Mouse (Mus musculus): Measurements from ENCODE around the gene Zdhhc6. TPM values are rescaled to one million over a fixed set of nuclear protein-coding genes. Genes with fewer than 3 reads are reported as not detected.

Zdhhc6 gene
- polyA plus RNA-seq, 1 experiment from 2014 or later, result 49.8 TPM

DNA sequence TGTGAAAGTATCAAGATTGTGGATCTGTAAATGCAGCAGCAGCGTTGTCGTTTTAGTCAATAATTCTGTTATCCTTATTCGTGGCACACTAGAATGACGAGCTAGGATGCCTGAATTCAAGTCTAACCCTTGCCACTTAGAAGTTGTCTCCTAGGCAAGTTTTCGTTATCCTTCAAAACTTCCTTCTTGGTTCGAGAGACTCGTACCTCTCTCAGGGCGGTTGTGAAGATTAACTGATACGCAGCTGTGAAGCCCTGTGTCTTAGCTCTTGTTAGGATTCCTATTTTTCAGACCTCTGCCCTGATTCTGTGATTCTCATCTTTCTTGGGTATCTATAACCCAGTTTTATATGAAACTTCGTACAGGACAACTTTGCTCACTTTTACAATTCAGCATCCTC, 1.1 kb upstream of the Zdhhc6 start:
- DNase-seq (ENCODE audit: low spot score) (no peak), ATAC-seq (ENCODE audit: low FRiP score, low TSS enrichment) (no peak)
- WGBS, result 42% methylated on average over 10 of the region's 10 CpGs
- Histone ChIP-seq H3K9ac (ENCODE audit: low read length) (peak overlapping the region; percentile 83; the same call in 1 of the 2 replicates), H3K4me3 (ENCODE audit: low read depth, low read length) (peak overlapping the region; percentile 84), H3K9me3 (ENCODE audit: control insufficient read depth, low read length) (no peaks in the 10 kb centered on the region), H3K27ac (replicated peaks) (no peak overlapping the region), H3K36me3 (ENCODE audit: control insufficient read depth, insufficient read depth, low read length) (peaks cover 2% of the 10 kb centered on the region; the same call in 1 of the 2 replicates), H3K27me3 (ENCODE audit: control insufficient read depth, insufficient read depth, low read length) (no peaks in the 10 kb centered on the region), H3K4me1 (replicated peaks; ENCODE audit: control insufficient read depth, insufficient read depth) (no peaks in the 10 kb centered on the region; the same call in 1 of the 2 replicates), H3K4me2 (replicated peaks; ENCODE audit: low read depth) (peak overlapping the region; percentile 79)
- TF ChIP-seq CTCF (IDR thresholded peaks at IDR 0.05; ENCODE audit: low read depth) (no peak), EP300 (optimal IDR thresholded peaks at IDR 0.05) (no peak)

DNA sequence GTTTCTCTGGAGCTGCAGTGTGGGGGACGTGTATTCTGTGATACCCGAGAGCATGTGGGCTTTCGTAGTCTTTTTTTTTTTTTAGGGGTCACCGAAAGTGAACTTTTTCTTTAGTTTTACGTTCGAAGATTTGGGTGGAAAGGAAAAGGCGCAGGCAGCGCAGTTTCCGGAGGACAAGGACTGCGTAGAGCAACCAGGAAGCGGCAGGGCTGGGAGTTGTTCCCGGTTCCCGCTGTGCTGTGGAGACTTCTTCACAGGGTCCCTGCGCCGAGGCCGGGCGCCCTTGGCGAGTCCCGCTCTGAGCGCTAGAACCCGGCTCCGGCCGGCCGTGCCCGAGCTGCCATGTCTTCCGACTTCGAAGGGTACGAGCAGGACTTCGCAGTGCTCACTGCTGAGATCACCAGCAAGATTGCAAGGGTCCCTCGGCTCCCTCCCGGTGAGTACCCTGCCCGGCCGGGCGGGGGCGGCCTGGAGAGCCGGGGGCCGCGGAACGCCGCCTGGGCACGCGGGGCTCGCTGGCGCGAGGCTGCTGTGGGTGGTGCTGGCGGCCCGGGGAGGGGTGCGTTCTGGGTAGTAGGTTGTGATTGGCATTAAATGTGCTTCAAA, 380 bp upstream of the Zdhhc6 start, which contains the start of gene Vti1a:
Gene Vti1a, plus strand, starts transcription at position 187 of the 606 bp plus-strand sequence.
- H3K36me3 ChIP-seq (ENCODE audit: control insufficient read depth, insufficient read depth, low read length), result peaks cover 6% of the 10 kb centered on the region
- peak within 1 kb of the TSS; percentile 79 for H3K4me2 ChIP-seq (replicated peaks; ENCODE audit: low read depth)
- peak; percentile 95 for ATAC-seq (ENCODE audit: low FRiP score, low TSS enrichment)
- 2% methylated on average over 48 of the region's 48 CpGs for WGBS
- peak within 1 kb of the TSS; percentile 91 for H3K27ac ChIP-seq (replicated peaks)
- H3K4me3 ChIP-seq (ENCODE audit: low read depth, low read length), result peak within 1 kb of the TSS; percentile 84
- H3K4me1 ChIP-seq (replicated peaks; ENCODE audit: control insufficient read depth, insufficient read depth), result no peaks in the 10 kb centered on the region; the same call in 1 of the 2 replicates
- peak within 1 kb of the TSS; percentile 83 for H3K9ac ChIP-seq (ENCODE audit: low read length)
- peak; percentile 91 for DNase-seq (ENCODE audit: low spot score)
- TF ChIP-seq EP300 (optimal IDR thresholded peaks at IDR 0.05) (no peak), CTCF (IDR thresholded peaks at IDR 0.05; ENCODE audit: low read depth) (peak; percentile 63)
- H3K9me3 ChIP-seq (ENCODE audit: control insufficient read depth, low read length), result no peaks in the 10 kb centered on the region
- no peaks in the 10 kb centered on the region for H3K27me3 ChIP-seq (ENCODE audit: control insufficient read depth, insufficient read depth, low read length)

DNA sequence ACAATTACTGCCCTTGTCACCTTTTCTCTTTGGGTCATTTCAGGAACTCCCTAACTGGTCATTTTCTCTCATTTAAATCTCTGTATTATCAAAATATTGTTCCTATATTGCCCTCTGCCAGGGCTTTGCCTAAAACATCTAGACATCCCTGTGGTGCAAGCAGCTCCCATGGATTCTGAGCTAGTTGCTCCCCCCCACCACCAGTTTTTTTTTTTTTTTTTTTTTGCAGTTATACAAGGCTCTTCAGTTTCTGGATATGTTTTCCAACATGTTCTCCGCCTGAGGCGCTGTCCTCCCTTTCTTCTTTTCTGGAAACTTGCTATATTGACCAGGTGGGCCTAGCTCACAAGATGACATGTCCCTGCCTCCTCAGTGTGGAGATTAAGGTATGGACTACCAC, 2.2 kb downstream of the Zdhhc6 start:
- DNase-seq (ENCODE audit: low spot score), result no peak
- 83% methylated on average over 2 of the region's 2 CpGs for WGBS
- Histone ChIP-seq H3K27ac (replicated peaks) (no peak overlapping the region), H3K4me3 (ENCODE audit: low read depth, low read length) (no peak overlapping the region), H3K27me3 (ENCODE audit: control insufficient read depth, insufficient read depth, low read length) (no peaks in the 10 kb centered on the region), H3K9ac (ENCODE audit: low read length) (no peak overlapping the region), H3K9me3 (ENCODE audit: control insufficient read depth, low read length) (no peaks in the 10 kb centered on the region), H3K4me2 (replicated peaks; ENCODE audit: low read depth) (no peak overlapping the region), H3K4me1 (replicated peaks; ENCODE audit: control insufficient read depth, insufficient read depth) (no peaks in the 10 kb centered on the region; the same call in 1 of the 2 replicates), H3K36me3 (ENCODE audit: control insufficient read depth, insufficient read depth, low read length) (peaks cover 9% of the 10 kb centered on the region)
- ATAC-seq (ENCODE audit: low FRiP score, low TSS enrichment), result no peak
- TF ChIP-seq EP300 (optimal IDR thresholded peaks at IDR 0.05) (no peak), CTCF (IDR thresholded peaks at IDR 0.05; ENCODE audit: low read depth) (no peak)

DNA sequence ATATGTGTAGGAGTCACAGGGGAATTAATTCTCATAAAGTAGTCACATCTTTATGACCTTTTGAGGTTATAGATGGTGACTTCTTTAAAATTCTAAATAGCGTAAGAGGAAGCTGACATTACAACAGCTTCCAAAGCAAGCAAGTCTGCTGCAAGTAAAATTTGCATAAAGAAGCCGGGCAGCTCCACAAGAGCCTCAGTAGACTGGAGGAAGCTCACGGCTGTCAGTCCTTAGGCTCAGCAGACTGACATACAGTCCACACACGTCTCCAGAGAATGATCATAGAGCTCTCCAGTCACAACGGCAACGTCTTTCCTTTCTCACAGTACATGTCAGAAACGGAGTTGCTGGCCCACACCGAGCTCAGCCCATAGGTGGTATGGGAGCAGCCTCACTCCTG, 4.0 kb downstream of the Zdhhc6 start:
- Histone ChIP-seq H3K27ac (replicated peaks) (no peak overlapping the region), H3K27me3 (ENCODE audit: control insufficient read depth, insufficient read depth, low read length) (no peaks in the 10 kb centered on the region), H3K9ac (ENCODE audit: low read length) (no peak overlapping the region), H3K36me3 (ENCODE audit: control insufficient read depth, insufficient read depth, low read length) (peaks cover 9% of the 10 kb centered on the region), H3K4me1 (replicated peaks; ENCODE audit: control insufficient read depth, insufficient read depth) (no peaks in the 10 kb centered on the region), H3K4me3 (ENCODE audit: low read depth, low read length) (no peak overlapping the region), H3K4me2 (replicated peaks; ENCODE audit: low read depth) (no peak overlapping the region), H3K9me3 (ENCODE audit: control insufficient read depth, low read length) (no peaks in the 10 kb centered on the region)
- DNase-seq (ENCODE audit: low spot score) (no peak), ATAC-seq (ENCODE audit: low FRiP score, low TSS enrichment) (no peak)
- no peak for TF ChIP-seq CTCF (IDR thresholded peaks at IDR 0.05; ENCODE audit: low read depth)
- TF ChIP-seq EP300 (optimal IDR thresholded peaks at IDR 0.05), result no peak
- 88% methylated on average over 8 of the region's 8 CpGs for WGBS

DNA sequence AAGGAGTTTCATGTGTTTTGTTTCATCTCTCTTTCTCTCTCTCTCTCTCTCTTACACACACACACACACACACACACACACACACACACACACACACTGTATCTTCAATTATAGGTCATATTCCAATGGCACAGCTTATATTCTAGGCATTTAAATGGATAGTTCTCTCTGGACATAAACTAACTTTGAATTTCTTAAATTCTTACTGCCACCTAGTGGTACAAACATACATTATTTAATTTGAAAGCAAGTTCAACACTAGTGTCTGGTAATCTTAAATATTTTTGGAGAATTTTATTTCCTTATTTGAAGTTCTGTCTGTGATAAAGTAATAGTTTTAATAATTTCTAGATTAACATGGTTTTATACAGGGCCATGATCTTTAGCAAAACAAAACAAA, 10.8 kb downstream of the Zdhhc6 start:
- Histone ChIP-seq H3K27ac (replicated peaks) (no peak overlapping the region), H3K4me2 (replicated peaks; ENCODE audit: low read depth) (no peak overlapping the region), H3K9me3 (ENCODE audit: control insufficient read depth, low read length) (no peaks in the 10 kb centered on the region), H3K27me3 (ENCODE audit: control insufficient read depth, insufficient read depth, low read length) (no peaks in the 10 kb centered on the region), H3K4me1 (replicated peaks; ENCODE audit: control insufficient read depth, insufficient read depth) (no peaks in the 10 kb centered on the region), H3K36me3 (ENCODE audit: control insufficient read depth, insufficient read depth, low read length) (peaks cover 11% of the 10 kb centered on the region; the same call in 1 of the 2 replicates), H3K4me3 (ENCODE audit: low read depth, low read length) (no peak overlapping the region), H3K9ac (ENCODE audit: low read length) (no peak overlapping the region)
- TF ChIP-seq EP300 (optimal IDR thresholded peaks at IDR 0.05) (no peak), CTCF (IDR thresholded peaks at IDR 0.05; ENCODE audit: low read depth) (peak; percentile 70)
- DNase-seq (ENCODE audit: low spot score) (no peak), ATAC-seq (ENCODE audit: low FRiP score, low TSS enrichment) (no peak)

DNA sequence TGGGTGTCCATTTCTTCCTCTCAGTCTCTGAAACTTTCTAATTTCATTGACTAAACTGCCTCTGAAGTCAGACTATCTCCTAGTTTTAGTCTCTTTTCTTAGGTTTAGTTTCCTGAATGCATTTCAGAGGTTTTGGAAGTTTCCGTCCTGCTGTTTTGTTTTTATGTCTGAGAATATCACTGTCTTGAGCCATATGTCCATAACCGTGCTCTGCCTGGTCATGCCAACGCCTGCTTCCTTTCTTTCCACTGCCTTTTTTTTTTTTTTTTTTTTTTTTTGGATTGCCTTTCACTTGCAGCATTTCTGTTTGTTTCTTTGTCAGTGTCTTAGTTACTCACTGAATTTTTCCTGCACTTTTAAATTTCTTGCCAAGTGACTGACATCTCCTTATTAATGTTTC, 15.3 kb downstream of the Zdhhc6 start:
- no peak overlapping the region for H3K4me2 ChIP-seq (replicated peaks; ENCODE audit: low read depth)
- no peak overlapping the region for H3K27ac ChIP-seq (replicated peaks)
- H3K27me3 ChIP-seq (ENCODE audit: control insufficient read depth, insufficient read depth, low read length), result no peaks in the 10 kb centered on the region
- H3K36me3 ChIP-seq (ENCODE audit: control insufficient read depth, insufficient read depth, low read length), result peaks cover 13% of the 10 kb centered on the region
- no peak overlapping the region for H3K4me3 ChIP-seq (ENCODE audit: low read depth, low read length)
- DNase-seq (ENCODE audit: low spot score), result no peak
- 69% methylated on average over 3 of the region's 3 CpGs for WGBS
- no peak for ATAC-seq (ENCODE audit: low FRiP score, low TSS enrichment)
- no peaks in the 10 kb centered on the region for H3K9me3 ChIP-seq (ENCODE audit: control insufficient read depth, low read length)
- H3K4me1 ChIP-seq (replicated peaks; ENCODE audit: control insufficient read depth, insufficient read depth), result no peaks in the 10 kb centered on the region
- TF ChIP-seq EP300 (optimal IDR thresholded peaks at IDR 0.05) (no peak), CTCF (IDR thresholded peaks at IDR 0.05; ENCODE audit: low read depth) (no peak)
- H3K9ac ChIP-seq (ENCODE audit: low read length), result no peak overlapping the region

All from stomach, postnatal 0 days (tissue).